Mouse (Mus musculus) myocyte (in vitro differentiated cells): ENCODE measurements around the gene Kiss1. TPM values are rescaled to one million over a fixed set of nuclear protein-coding genes. Genes with fewer than 3 reads are reported as not detected.
A peak's percentile ranks its signal among the peaks of the same experiment; 100 is the strongest.

ENCODE experiments used
- H3K27me3 ChIP-seq: one replicate; pipeline ENCODE4 v1.6.1; 2011; ENCODE audit not compliant: control insufficient read depth, insufficient read depth, insufficient read length
- H3K36me3 ChIP-seq: one replicate; pipeline ENCODE4 v1.6.1; 2011; ENCODE audit not compliant: control insufficient read depth, insufficient read depth
- H3K4me2 ChIP-seq: one replicate; pipeline ENCODE4 v1.6.1; 2011; ENCODE audit warnings: low read depth, control low read depth
- H3K4me3 ChIP-seq: one replicate; pipeline ENCODE4 v1.5.1; 2011; ENCODE audit warnings: mild to moderate bottlenecking, control low read depth, moderate library complexity
- H3K79me2 ChIP-seq: one replicate; pipeline ENCODE4 v1.6.1; 2011; ENCODE audit not compliant: control insufficient read depth, insufficient read depth
- H3ac ChIP-seq: one replicate; pipeline ENCODE4 v1.6.1; 2011; ENCODE audit not compliant: control insufficient read depth, insufficient read length
- CEBPB ChIP-seq: IDR thresholded peaks from 2 replicates; pipeline ENCODE4 v1.6.1; 2011; ENCODE audit warnings: mild to moderate bottlenecking, moderate library complexity; ENCODE audit not compliant: poor library complexity, insufficient read depth, severe bottlenecking
- E2F4 ChIP-seq: IDR thresholded peaks from one replicate; pipeline ENCODE4 v1.6.1; 2011; ENCODE audit warnings: mild to moderate bottlenecking, control low read depth, moderate library complexity; ENCODE audit not compliant: insufficient read depth
- MAX ChIP-seq: IDR thresholded peaks from one replicate; pipeline ENCODE4 v1.6.1; 2011; ENCODE audit warnings: low read depth, mild to moderate bottlenecking, control low read depth
- MYOD1 ChIP-seq, 3 experiments: IDR thresholded peaks; one replicate each; pipeline ENCODE4 v1.6.1; 2011; ENCODE audit warnings: control low read depth in 2 of 3, low read depth in 2 of 3, mild to moderate bottlenecking in 2 of 3, moderate library complexity in 1 of 3; ENCODE audit not compliant: insufficient read length in 2 of 3, control insufficient read depth in 1 of 3
- MYOG ChIP-seq, 3 experiments: IDR thresholded peaks; one replicate each; pipeline ENCODE4 v1.6.1; 2011; ENCODE audit warnings: control low read depth in 2 of 3, low read depth in 2 of 3, mild to moderate bottlenecking in 2 of 3; ENCODE audit not compliant: insufficient read length in 2 of 3, control insufficient read depth in 1 of 3, insufficient read depth in 1 of 3
- POLR2A ChIP-seq: IDR thresholded peaks from one replicate; pipeline ENCODE4 v1.6.1; 2011; ENCODE audit warnings: low read depth, mild to moderate bottlenecking, control low read depth, moderate library complexity; ENCODE audit not compliant: insufficient read length
- POLR2AphosphoS2 ChIP-seq: IDR thresholded peaks from one replicate; pipeline ENCODE4 v1.6.1; 2011; ENCODE audit warnings: low read depth, control low read depth; ENCODE audit not compliant: insufficient read length
- REST ChIP-seq: IDR thresholded peaks from one replicate; pipeline ENCODE4 v1.6.1; 2011; ENCODE audit warnings: mild to moderate bottlenecking, control low read depth, moderate library complexity; ENCODE audit not compliant: insufficient read depth, insufficient read length
- SRF ChIP-seq: IDR thresholded peaks from one replicate; pipeline ENCODE4 v1.6.1; 2011; ENCODE audit warnings: low read depth; ENCODE audit not compliant: control insufficient read depth, insufficient read length
- TCF12 ChIP-seq: IDR thresholded peaks from one replicate; pipeline ENCODE4 v1.6.1; 2011; ENCODE audit warnings: mild to moderate bottlenecking, control low read depth; ENCODE audit not compliant: poor library complexity, insufficient read depth, severe bottlenecking
- TCF3 ChIP-seq: IDR thresholded peaks from one replicate; pipeline ENCODE4 v1.6.1; 2011; ENCODE audit warnings: low read depth, control low read depth; ENCODE audit not compliant: insufficient read length
- USF1 ChIP-seq: IDR thresholded peaks from one replicate; pipeline ENCODE4 v1.6.1; 2011; ENCODE audit warnings: low read depth, mild to moderate bottlenecking, control low read depth, moderate library complexity
- polyA plus RNA-seq: library from polyadenylated mRNA; unstranded; fragments of >200 nt; fragmentation: generic; extraction: Trizol; gene quantifications from one replicate; pipeline ENCODE4 v1.2.1, GENCODE M21; 2012; ENCODE audit warnings: missing spikeins

Kiss1 gene
- polyA plus RNA-seq, 1 experiment, result not detected

DNA sequence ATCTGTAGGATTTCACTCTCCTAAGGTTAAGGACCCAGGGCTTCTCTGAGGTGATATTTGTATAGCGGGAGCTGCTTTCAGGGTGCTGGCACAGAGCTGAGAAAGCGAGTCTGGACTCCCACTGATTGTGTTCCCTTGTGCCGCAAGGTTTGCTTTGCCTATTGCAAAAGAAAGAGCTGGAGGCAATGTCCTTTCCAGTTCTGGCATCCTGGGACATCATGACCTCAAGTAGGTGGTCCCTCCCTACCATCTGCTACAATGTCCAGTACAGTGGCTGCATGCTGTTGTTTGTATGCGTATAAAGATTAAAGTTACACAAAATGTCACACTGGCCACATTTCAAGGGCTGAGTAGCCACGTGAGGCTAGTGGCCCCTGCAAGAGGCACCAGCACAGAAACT lies 40.4 kb downstream of the Kiss1 start:
- no peak for TF ChIP-seq MAX
- no peak for TF ChIP-seq TCF12
- TF ChIP-seq USF1, result no peak
- no peak for TF ChIP-seq MYOD1 (IDR thresholded peaks at IDR 0.05; ENCODE audit: control insufficient read depth in 1 of 3, insufficient read length in 2 of 3, low read depth in 2 of 3)
- TF ChIP-seq SRF, result no peak
- no peak for TF ChIP-seq CEBPB
- no peak for TF ChIP-seq POLR2AphosphoS2
- TF ChIP-seq MYOG (IDR thresholded peaks at IDR 0.05; ENCODE audit: control insufficient read depth in 1 of 3, insufficient read depth in 1 of 3, insufficient read length in 2 of 3, low read depth in 2 of 3), result no peak
- no peak for TF ChIP-seq REST
- Histone ChIP-seq H3K4me2 (no peak overlapping the region), H3ac (no peak overlapping the region), H3K27me3 (peaks cover 81% of the 10 kb centered on the region), H3K4me3 (no peak overlapping the region), H3K79me2 (no peaks in the 10 kb centered on the region), H3K36me3 (no peaks in the 10 kb centered on the region)

DNA sequence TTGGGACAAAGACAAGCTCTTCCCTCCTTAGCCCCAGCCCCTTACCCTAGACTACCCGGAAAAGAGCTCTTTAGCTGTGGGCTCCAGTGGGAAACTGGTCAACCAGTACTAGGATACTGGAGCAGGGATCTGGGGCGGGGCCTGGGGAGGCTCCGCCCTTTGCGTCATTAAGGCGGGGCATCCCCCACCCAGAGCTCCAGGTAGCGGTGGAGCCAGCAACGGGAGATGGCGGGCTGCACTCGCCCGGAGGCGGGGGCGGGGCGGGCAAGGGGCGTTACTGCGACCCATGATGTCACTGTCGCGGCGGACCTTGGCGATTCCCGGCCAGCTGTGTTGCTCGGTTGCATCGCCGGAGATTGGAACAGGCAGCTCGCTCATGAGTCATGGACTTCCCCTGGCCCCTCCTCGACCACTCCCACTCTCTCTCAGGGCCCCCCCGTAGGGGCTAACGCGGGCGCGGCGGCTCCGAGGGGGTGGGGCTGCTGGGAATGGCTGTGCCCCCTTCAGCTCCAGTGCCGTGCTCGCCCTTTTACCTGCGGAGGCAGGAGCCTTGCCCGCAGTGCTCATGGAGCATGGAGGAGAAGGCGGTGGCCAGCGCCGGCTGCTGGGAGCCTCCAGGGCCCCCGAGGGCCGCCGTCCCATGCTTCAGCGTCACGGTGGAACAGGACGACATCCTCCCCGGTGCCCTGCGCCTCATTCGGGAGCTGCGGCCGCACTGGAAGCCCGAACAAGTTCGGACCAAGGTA lies 41.8 kb downstream of the Kiss1 start, which contains the start of gene Etnk2:
Gene Etnk2, plus strand, starts transcription at position 297 of the 746 bp plus-strand sequence.
- H3K79me2 ChIP-seq, result no peaks in the 10 kb centered on the region
- peaks cover 81% of the 10 kb centered on the region for H3K27me3 ChIP-seq
- H3K36me3 ChIP-seq, result no peaks in the 10 kb centered on the region
- H3K4me3 ChIP-seq, result no peak within 1 kb of the TSS
- H3ac ChIP-seq, result no peak within 1 kb of the TSS
- peak within 1 kb of the TSS; percentile 30 for H3K4me2 ChIP-seq
- TF ChIP-seq TCF3 (no peak), E2F4 (no peak), TCF12 (no peak), SRF (no peak), REST (no peak), MYOD1 (IDR thresholded peaks at IDR 0.05; ENCODE audit: control insufficient read depth in 1 of 3, insufficient read length in 2 of 3, low read depth in 2 of 3) (no peak), CEBPB (no peak), MAX (no peak), USF1 (no peak), MYOG (IDR thresholded peaks at IDR 0.05; ENCODE audit: control insufficient read depth in 1 of 3, insufficient read depth in 1 of 3, insufficient read length in 2 of 3, low read depth in 2 of 3) (no peak), POLR2A (no peak), POLR2AphosphoS2 (no peak)

GRCm38 (mm10) chr1:133364022-133364630 lies 42.5 kb downstream of the Kiss1 start:
- TF ChIP-seq MAX (no peak), USF1 (no peak), TCF3 (no peak), MYOG (IDR thresholded peaks at IDR 0.05; ENCODE audit: control insufficient read depth in 1 of 3, insufficient read depth in 1 of 3, insufficient read length in 2 of 3, low read depth in 2 of 3) (no peak), SRF (no peak), POLR2AphosphoS2 (no peak), REST (no peak)
- Histone ChIP-seq H3ac (no peak overlapping the region), H3K79me2 (no peaks in the 10 kb centered on the region), H3K4me2 (no peak overlapping the region), H3K4me3 (no peak overlapping the region), H3K27me3 (peaks cover 81% of the 10 kb centered on the region), H3K36me3 (no peaks in the 10 kb centered on the region)

- no peak overlapping the region for H3K4me3 ChIP-seq
- no peak overlapping the region for H3ac ChIP-seq
- no peaks in the 10 kb centered on the region for H3K36me3 ChIP-seq
- peaks cover 81% of the 10 kb centered on the region for H3K27me3 ChIP-seq
- no peaks in the 10 kb centered on the region for H3K79me2 ChIP-seq
- TF ChIP-seq MYOG (IDR thresholded peaks at IDR 0.05; ENCODE audit: control insufficient read depth in 1 of 3, insufficient read depth in 1 of 3, insufficient read length in 2 of 3, low read depth in 2 of 3) (no peak), USF1 (no peak)
- no peak overlapping the region for H3K4me2 ChIP-seq
These were observed 43.2 kb downstream of the Kiss1 start for GRCm38 (mm10) chr1:133364890-133365289.
